Mouse (Mus musculus) splenic B cell, adult 2 months (primary cell): ENCODE results near the gene Rdh1.

ENCODE experiments used
- DNase-seq: peaks from one replicate; pipeline ENCODE4 v3.0.0-alpha.2; 2011; ENCODE audit warnings: low read depth, low spot score
- H3K27me3 ChIP-seq: 2 replicates; pipeline ENCODE4 v1.6.1; 2012; ENCODE audit warnings: mild to moderate bottlenecking, low read length, moderate library complexity, mixed read lengths; ENCODE audit not compliant: control insufficient read depth, poor library complexity, insufficient read depth, severe bottlenecking
- H3K36me3 ChIP-seq: 2 replicates; pipeline ENCODE4 v1.6.1; 2012; ENCODE audit warnings: mild to moderate bottlenecking, low read length, moderate library complexity, mixed read lengths; ENCODE audit not compliant: control insufficient read depth, poor library complexity, insufficient read depth, severe bottlenecking

Rdh1 gene

GRCm38 (mm10) chr10:127759181-127760110 is at the start of gene Rdh1, which contains the start of gene Rdh16f1:
Gene Rdh1, plus strand, starts transcription at chr10:127759721.
Gene Rdh16f1, plus strand, starts transcription at chr10:127759787.
- DNase-seq: no peak
- Histone ChIP-seq H3K27me3 (no peaks in the 10 kb centered on the region), H3K36me3 (no peaks in the 10 kb centered on the region; the same call in 1 of the 2 replicates)

GRCm38 (mm10) chr10:127710331-127710730 is 49.2 kb upstream of the Rdh1 start:
- no peaks in the 10 kb centered on the region for H3K36me3 ChIP-seq
- DNase-seq: no peak
- no peaks in the 10 kb centered on the region for H3K27me3 ChIP-seq

GRCm38 (mm10) chr10:127712736-127713135 is 46.8 kb upstream of the Rdh1 start:
- Histone ChIP-seq H3K36me3 (no peaks in the 10 kb centered on the region), H3K27me3 (no peaks in the 10 kb centered on the region)
- DNase-seq: no peak

GRCm38 (mm10) chr10:127721671-127722418 is 37.7 kb upstream of the Rdh1 start:
- H3K36me3 ChIP-seq: no peaks in the 10 kb centered on the region
- no peaks in the 10 kb centered on the region for H3K27me3 ChIP-seq
- DNase-seq: no peak

- Histone ChIP-seq H3K27me3 (no peaks in the 10 kb centered on the region), H3K36me3 (no peaks in the 10 kb centered on the region)
- DNase-seq: no peak
Measured at GRCm38 (mm10) chr10:127724178-127724577, 35.3 kb upstream of the Rdh1 start, which contains the start of gene Tac2. Gene Tac2, plus strand, starts transcription at chr10:127724478.

GRCm38 (mm10) chr10:127725136-127725535 is 34.4 kb upstream of the Rdh1 start:
- Histone ChIP-seq H3K27me3 (no peaks in the 10 kb centered on the region), H3K36me3 (no peaks in the 10 kb centered on the region)
- DNase-seq: no peak

GRCm38 (mm10) chr10:127728437-127728836 is 31.1 kb upstream of the Rdh1 start:
- no peak for DNase-seq

GRCm38 (mm10) chr10:127730285-127730932 is 29.1 kb upstream of the Rdh1 start:
- no peaks in the 10 kb centered on the region for H3K36me3 ChIP-seq
- no peaks in the 10 kb centered on the region for H3K27me3 ChIP-seq
- no peak for DNase-seq

More at GRCm38 (mm10) chr10:127728437-127728836, 31.1 kb upstream of the Rdh1 start:
- no peaks in the 10 kb centered on the region for H3K36me3 ChIP-seq
- H3K27me3 ChIP-seq: no peaks in the 10 kb centered on the region

- Histone ChIP-seq H3K27me3 (no peaks in the 10 kb centered on the region), H3K36me3 (no peaks in the 10 kb centered on the region)
- DNase-seq: no peak
Measured at GRCm38 (mm10) chr10:127730933-127731310, 28.6 kb upstream of the Rdh1 start.

- H3K27me3 ChIP-seq: no peaks in the 10 kb centered on the region
- DNase-seq: no peak
- H3K36me3 ChIP-seq: no peaks in the 10 kb centered on the region
Measured at GRCm38 (mm10) chr10:127731397-127731796, 28.1 kb upstream of the Rdh1 start.

GRCm38 (mm10) chr10:127734434-127734833 is 25.1 kb upstream of the Rdh1 start:
- DNase-seq: peak; percentile 32
- H3K36me3 ChIP-seq: no peaks in the 10 kb centered on the region
- H3K27me3 ChIP-seq: no peaks in the 10 kb centered on the region

GRCm38 (mm10) chr10:127736266-127736665 is 23.3 kb upstream of the Rdh1 start:
- DNase-seq: peak; percentile 61
- no peaks in the 10 kb centered on the region for H3K27me3 ChIP-seq
- H3K36me3 ChIP-seq: no peaks in the 10 kb centered on the region

- peak; percentile 78 for DNase-seq
- Histone ChIP-seq H3K27me3 (no peaks in the 10 kb centered on the region), H3K36me3 (no peaks in the 10 kb centered on the region)
Measured at GRCm38 (mm10) chr10:127736916-127737315, 22.6 kb upstream of the Rdh1 start.

- Histone ChIP-seq H3K36me3 (no peaks in the 10 kb centered on the region), H3K27me3 (no peaks in the 10 kb centered on the region)
- no peak for DNase-seq
Measured at GRCm38 (mm10) chr10:127737552-127737951, 22.0 kb upstream of the Rdh1 start.
